Mouse (Mus musculus): ENCODE data around the gene Lrba. TPM values are rescaled to one million over a fixed set of nuclear protein-coding genes. Genes with fewer than 3 reads are reported as not detected.

Lrba gene
- polyA plus RNA-seq, 1 experiment from 2014 or later: 7.3 TPM

- Histone ChIP-seq H3K36me3 (no peaks in the 10 kb centered on the region), H3K4me1 (no peaks in the 10 kb centered on the region), H3K27me3 (no peaks in the 10 kb centered on the region), H3K27ac (no peak overlapping the region), H3K4me3 (no peak overlapping the region), H3K9ac (no peak overlapping the region), H3K4me2 (replicated peaks) (no peak overlapping the region), H3K9me3 (no peaks in the 10 kb centered on the region)
- ATAC-seq (ENCODE audit: insufficient number of reproducible peaks, insufficient read depth, low FRiP score, low TSS enrichment): no peak
- 74% methylated on average over 1 of the region's 1 CpGs for WGBS
Observed at GRCm38 (mm10) chr3:86275651-86276050, 51.2 kb downstream of the Lrba start.

DNA sequence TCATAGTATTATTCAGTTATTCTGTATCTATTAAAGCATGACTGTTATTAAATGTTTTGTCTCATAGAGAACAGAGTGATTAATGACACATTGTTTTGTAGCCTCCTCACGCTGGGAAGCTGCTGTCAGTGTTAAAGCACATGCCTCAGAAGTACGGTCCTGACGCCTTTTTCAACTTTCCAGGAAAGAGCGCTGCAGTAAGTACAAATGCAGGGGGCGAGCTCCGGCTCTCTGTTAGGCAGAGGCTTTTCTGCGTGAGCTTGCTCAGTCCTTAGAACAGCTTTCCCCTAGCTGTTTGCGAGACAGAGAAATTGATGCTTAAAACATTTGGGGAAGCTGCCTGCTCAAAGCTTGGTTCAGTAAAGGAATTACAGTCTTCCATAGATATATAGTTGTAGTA is 66.8 kb downstream of the Lrba start:
- H3K4me2 ChIP-seq (replicated peaks): no peak overlapping the region
- H3K9me3 ChIP-seq: no peaks in the 10 kb centered on the region
- H3K4me1 ChIP-seq: no peaks in the 10 kb centered on the region
- H3K27me3 ChIP-seq: no peaks in the 10 kb centered on the region
- H3K36me3 ChIP-seq: no peaks in the 10 kb centered on the region
- H3K4me3 ChIP-seq: no peak overlapping the region
- no peak for ATAC-seq (ENCODE audit: insufficient number of reproducible peaks, insufficient read depth, low FRiP score, low TSS enrichment)
- no peak overlapping the region for H3K9ac ChIP-seq
- H3K27ac ChIP-seq: no peak overlapping the region
- WGBS: 61% methylated on average over 8 of the region's 8 CpGs

GRCm38 (mm10) chr3:86294866-86295265 is 70.4 kb downstream of the Lrba start:
- Histone ChIP-seq H3K36me3 (no peaks in the 10 kb centered on the region), H3K4me2 (replicated peaks) (no peak overlapping the region), H3K27ac (no peak overlapping the region), H3K4me1 (no peaks in the 10 kb centered on the region), H3K27me3 (no peaks in the 10 kb centered on the region), H3K4me3 (no peak overlapping the region), H3K9ac (no peak overlapping the region), H3K9me3 (no peaks in the 10 kb centered on the region)
- WGBS: 75% methylated on average over 1 of the region's 1 CpGs
- no peak for ATAC-seq (ENCODE audit: insufficient number of reproducible peaks, insufficient read depth, low FRiP score, low TSS enrichment)

DNA sequence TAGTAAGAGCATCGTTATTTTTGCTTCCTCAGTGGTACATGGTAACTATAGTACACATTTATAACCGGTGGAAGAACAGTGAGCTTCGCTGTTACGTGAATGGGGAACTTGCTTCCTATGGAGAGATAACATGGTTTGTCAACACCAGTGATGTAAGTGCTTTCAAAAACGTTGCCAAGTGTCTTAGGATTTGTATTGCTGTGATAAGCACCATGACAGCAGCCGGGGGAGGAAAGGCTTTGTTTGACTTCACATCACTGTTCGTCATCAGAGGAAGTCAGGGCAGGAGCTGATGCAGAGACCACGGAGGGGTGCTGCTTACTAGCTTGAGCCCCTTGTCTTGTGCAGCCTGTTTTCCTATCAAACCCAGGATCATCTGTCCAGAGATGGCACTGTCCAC is 71.7 kb downstream of the Lrba start:
- no peak for ATAC-seq (ENCODE audit: insufficient number of reproducible peaks, insufficient read depth, low FRiP score, low TSS enrichment)
- no peak overlapping the region for H3K27ac ChIP-seq
- H3K9ac ChIP-seq: no peak overlapping the region
- H3K9me3 ChIP-seq: no peaks in the 10 kb centered on the region
- H3K4me2 ChIP-seq (replicated peaks): no peak overlapping the region
- no peaks in the 10 kb centered on the region for H3K4me1 ChIP-seq
- H3K36me3 ChIP-seq: no peaks in the 10 kb centered on the region
- WGBS: 72% methylated on average over 8 of the region's 8 CpGs
- H3K27me3 ChIP-seq: no peaks in the 10 kb centered on the region
- H3K4me3 ChIP-seq: no peak overlapping the region

- Histone ChIP-seq H3K27me3 (no peaks in the 10 kb centered on the region), H3K9ac (no peak overlapping the region), H3K4me3 (no peak overlapping the region), H3K27ac (no peak overlapping the region), H3K4me1 (peaks cover 4% of the 10 kb centered on the region), H3K36me3 (no peaks in the 10 kb centered on the region), H3K9me3 (no peaks in the 10 kb centered on the region), H3K4me2 (replicated peaks) (no peak overlapping the region)
- 87% methylated on average over 2 of the region's 2 CpGs for WGBS
- ATAC-seq (ENCODE audit: insufficient number of reproducible peaks, insufficient read depth, low FRiP score, low TSS enrichment): no peak
Observed at GRCm38 (mm10) chr3:86308833-86309232, 84.4 kb downstream of the Lrba start.

DNA sequence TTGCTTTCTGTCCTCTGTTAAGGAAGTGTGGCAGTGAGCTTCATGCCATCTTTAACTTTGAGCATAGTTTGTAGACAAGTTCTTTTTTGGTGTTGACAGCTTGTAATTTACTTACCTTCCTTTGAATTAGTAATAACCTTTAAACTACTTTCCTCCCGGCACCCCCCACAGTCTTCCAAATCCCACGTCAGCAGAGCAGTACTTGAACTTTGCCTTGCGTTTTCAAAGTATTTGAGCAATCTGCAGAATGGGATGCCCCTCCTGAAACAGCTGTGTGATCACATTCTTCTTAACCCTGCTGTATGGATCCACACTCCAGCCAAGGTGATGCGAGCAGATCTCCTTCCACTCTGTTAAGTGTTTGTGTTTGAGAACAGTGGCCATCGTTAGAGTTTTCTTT is 85.7 kb downstream of the Lrba start:
- H3K27me3 ChIP-seq: no peaks in the 10 kb centered on the region
- no peaks in the 10 kb centered on the region for H3K36me3 ChIP-seq
- H3K27ac ChIP-seq: no peak overlapping the region
- peaks cover 4% of the 10 kb centered on the region for H3K4me1 ChIP-seq
- 59% methylated on average over 5 of the region's 5 CpGs for WGBS
- no peak overlapping the region for H3K9ac ChIP-seq
- H3K9me3 ChIP-seq: no peaks in the 10 kb centered on the region
- no peak overlapping the region for H3K4me2 ChIP-seq (replicated peaks)
- no peak for ATAC-seq (ENCODE audit: insufficient number of reproducible peaks, insufficient read depth, low FRiP score, low TSS enrichment)
- H3K4me3 ChIP-seq: no peak overlapping the region

- 7% methylated on average over 1 of the region's 1 CpGs for WGBS
- no peaks in the 10 kb centered on the region for H3K9me3 ChIP-seq
Observed at GRCm38 (mm10) chr3:86311406-86311805, 86.9 kb downstream of the Lrba start.

DNA sequence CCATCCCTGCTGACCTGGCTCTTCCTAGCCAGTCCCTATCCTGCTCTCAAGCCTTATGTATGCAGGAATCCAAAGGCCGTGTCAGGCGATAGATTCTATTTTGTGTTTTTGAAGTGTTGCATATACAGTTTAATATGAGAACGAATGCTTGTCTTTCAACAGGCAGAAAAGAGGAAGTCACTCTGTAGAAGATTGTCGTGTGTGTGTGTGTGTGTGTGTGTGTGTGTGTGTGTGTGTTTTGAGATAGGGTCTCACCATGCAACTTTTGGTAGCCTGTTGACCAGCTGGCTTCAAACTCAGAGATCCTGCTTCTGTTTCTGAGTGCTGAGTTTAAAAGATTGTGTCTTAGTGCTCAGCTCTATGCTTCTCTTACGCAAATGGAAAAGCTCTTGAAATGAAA is 93.2 kb downstream of the Lrba start:
- H3K4me1 ChIP-seq: no peaks in the 10 kb centered on the region
- H3K4me2 ChIP-seq (replicated peaks): no peak overlapping the region
- ATAC-seq (ENCODE audit: insufficient number of reproducible peaks, insufficient read depth, low FRiP score, low TSS enrichment): no peak
- H3K9me3 ChIP-seq: no peaks in the 10 kb centered on the region
- no peak overlapping the region for H3K9ac ChIP-seq
- no peaks in the 10 kb centered on the region for H3K36me3 ChIP-seq
- no peaks in the 10 kb centered on the region for H3K27me3 ChIP-seq
- no peak overlapping the region for H3K4me3 ChIP-seq
- no peak overlapping the region for H3K27ac ChIP-seq
- WGBS: 73% methylated on average over 5 of the region's 5 CpGs

More at GRCm38 (mm10) chr3:86311406-86311805, 86.9 kb downstream of the Lrba start:
- H3K4me1 ChIP-seq: peaks cover 4% of the 10 kb centered on the region
- no peaks in the 10 kb centered on the region for H3K36me3 ChIP-seq
- H3K9ac ChIP-seq: no peak overlapping the region
- H3K27me3 ChIP-seq: no peaks in the 10 kb centered on the region
- no peak overlapping the region for H3K4me3 ChIP-seq
- no peak overlapping the region for H3K27ac ChIP-seq
- ATAC-seq (ENCODE audit: insufficient number of reproducible peaks, insufficient read depth, low FRiP score, low TSS enrichment): no peak
- no peak overlapping the region for H3K4me2 ChIP-seq (replicated peaks)

DNA sequence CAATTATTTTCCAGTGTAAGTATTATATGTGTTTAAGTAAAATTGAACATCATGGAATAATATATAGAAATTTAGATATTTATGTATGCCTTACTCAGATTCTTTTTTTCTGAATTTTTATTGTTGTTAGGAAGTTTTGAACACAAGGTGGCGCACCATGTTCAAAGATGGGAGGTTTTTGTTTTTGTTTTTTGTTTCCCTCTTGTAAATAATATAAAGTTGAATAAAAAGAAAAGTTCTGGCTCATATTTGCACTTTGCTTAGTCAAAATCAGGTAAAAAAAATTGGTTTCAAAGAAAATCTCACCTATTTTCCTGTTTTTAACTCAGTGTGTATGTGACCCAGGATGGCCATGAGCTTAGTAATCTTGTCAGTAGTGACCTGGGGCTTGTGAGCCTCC is 104.1 kb downstream of the Lrba start:
- Histone ChIP-seq H3K4me2 (replicated peaks) (no peak overlapping the region), H3K4me3 (no peak overlapping the region), H3K9ac (no peak overlapping the region), H3K27me3 (no peaks in the 10 kb centered on the region), H3K9me3 (no peaks in the 10 kb centered on the region), H3K4me1 (no peaks in the 10 kb centered on the region), H3K27ac (no peak overlapping the region), H3K36me3 (no peaks in the 10 kb centered on the region)
- no peak for ATAC-seq (ENCODE audit: insufficient number of reproducible peaks, insufficient read depth, low FRiP score, low TSS enrichment)
- WGBS: 22% methylated on average over 1 of the region's 1 CpGs

GRCm38 (mm10) chr3:86343261-86343660 is 118.8 kb downstream of the Lrba start:
- no peak for ATAC-seq (ENCODE audit: insufficient number of reproducible peaks, insufficient read depth, low FRiP score, low TSS enrichment)
- Histone ChIP-seq H3K4me3 (no peak overlapping the region), H3K4me1 (no peaks in the 10 kb centered on the region), H3K9me3 (no peaks in the 10 kb centered on the region), H3K36me3 (no peaks in the 10 kb centered on the region), H3K9ac (no peak overlapping the region), H3K27ac (no peak overlapping the region), H3K27me3 (no peaks in the 10 kb centered on the region), H3K4me2 (replicated peaks) (no peak overlapping the region)
- 61% methylated on average over 5 of the region's 5 CpGs for WGBS

- 34% methylated on average over 5 of the region's 5 CpGs for WGBS
- Histone ChIP-seq H3K4me2 (replicated peaks) (no peak overlapping the region), H3K4me1 (no peaks in the 10 kb centered on the region), H3K9ac (no peak overlapping the region), H3K27me3 (no peaks in the 10 kb centered on the region), H3K27ac (no peak overlapping the region), H3K36me3 (no peaks in the 10 kb centered on the region), H3K4me3 (no peak overlapping the region), H3K9me3 (no peaks in the 10 kb centered on the region)
- no peak for ATAC-seq (ENCODE audit: insufficient number of reproducible peaks, insufficient read depth, low FRiP score, low TSS enrichment)
Observed at GRCm38 (mm10) chr3:86362486-86362885, 138.0 kb downstream of the Lrba start.

DNA sequence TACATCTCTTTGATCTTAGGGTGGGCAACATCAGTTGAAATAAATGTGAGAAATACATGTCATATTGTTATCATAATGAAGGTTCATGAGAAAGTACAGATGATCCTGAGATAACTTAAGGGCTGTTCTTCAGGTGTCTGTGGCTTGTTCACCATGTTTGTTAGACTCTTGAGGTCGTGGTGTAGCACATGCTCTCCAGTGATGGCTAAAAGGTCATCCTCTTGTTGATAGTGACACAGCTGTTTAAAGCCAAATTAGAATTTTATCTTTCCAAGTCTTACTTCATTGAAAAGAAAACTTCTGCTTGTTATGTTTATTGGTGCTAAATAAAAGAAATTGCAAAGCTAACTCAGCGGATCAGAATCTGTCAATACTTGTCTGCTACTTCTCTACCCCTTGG is 147.0 kb downstream of the Lrba start:
- Histone ChIP-seq H3K4me1 (no peaks in the 10 kb centered on the region), H3K4me3 (no peak overlapping the region), H3K9ac (no peak overlapping the region), H3K4me2 (replicated peaks) (no peak overlapping the region), H3K27me3 (no peaks in the 10 kb centered on the region), H3K9me3 (no peaks in the 10 kb centered on the region), H3K27ac (no peak overlapping the region), H3K36me3 (no peaks in the 10 kb centered on the region)
- 68% methylated on average over 2 of the region's 2 CpGs for WGBS
- no peak for ATAC-seq (ENCODE audit: insufficient number of reproducible peaks, insufficient read depth, low FRiP score, low TSS enrichment)

DNA sequence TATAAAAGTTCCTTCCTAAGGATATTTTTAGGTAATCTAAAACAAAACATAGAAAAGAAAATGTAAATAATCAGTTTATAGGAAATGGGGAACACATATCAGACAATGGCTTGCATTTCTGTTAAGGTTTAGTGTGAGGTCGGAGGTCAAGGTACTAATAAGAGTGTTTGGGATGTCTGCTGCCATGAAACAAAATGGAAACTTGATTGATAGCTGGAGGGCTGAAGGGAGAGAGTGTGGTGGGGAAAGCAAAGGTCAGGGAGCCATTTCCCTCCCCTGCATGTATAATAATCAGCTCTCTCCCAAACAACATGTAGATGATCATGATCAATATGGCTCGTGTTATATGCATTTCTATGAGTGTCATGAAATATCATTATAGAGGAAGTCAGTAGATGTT is 150.8 kb downstream of the Lrba start:
- Histone ChIP-seq H3K36me3 (no peaks in the 10 kb centered on the region), H3K4me3 (no peak overlapping the region), H3K4me1 (no peaks in the 10 kb centered on the region), H3K9ac (no peak overlapping the region), H3K27me3 (no peaks in the 10 kb centered on the region), H3K4me2 (replicated peaks) (no peak overlapping the region), H3K27ac (no peak overlapping the region), H3K9me3 (no peaks in the 10 kb centered on the region)
- ATAC-seq (ENCODE audit: insufficient number of reproducible peaks, insufficient read depth, low FRiP score, low TSS enrichment): no peak
- 64% methylated on average over 2 of the region's 2 CpGs for WGBS

Data from embryonic facial prominence, embryonic 12.5 days (tissue).